Mouse (Mus musculus) myocyte (in vitro differentiated cells): ENCODE measurements around the gene Hoxc9. TPM values are rescaled to one million over a fixed set of nuclear protein-coding genes. Genes with fewer than 3 reads are reported as not detected.
A peak's percentile ranks its signal among the peaks of the same experiment; 100 is the strongest.

ENCODE experiments used
- H3K27me3 ChIP-seq: one replicate; pipeline ENCODE4 v1.6.1; 2011; ENCODE audit not compliant: control insufficient read depth, insufficient read depth, insufficient read length
- H3K36me3 ChIP-seq: one replicate; pipeline ENCODE4 v1.6.1; 2011; ENCODE audit not compliant: control insufficient read depth, insufficient read depth
- H3K4me2 ChIP-seq: one replicate; pipeline ENCODE4 v1.6.1; 2011; ENCODE audit warnings: low read depth, control low read depth
- H3K4me3 ChIP-seq: one replicate; pipeline ENCODE4 v1.5.1; 2011; ENCODE audit warnings: mild to moderate bottlenecking, control low read depth, moderate library complexity
- H3K79me2 ChIP-seq: one replicate; pipeline ENCODE4 v1.6.1; 2011; ENCODE audit not compliant: control insufficient read depth, insufficient read depth
- H3ac ChIP-seq: one replicate; pipeline ENCODE4 v1.6.1; 2011; ENCODE audit not compliant: control insufficient read depth, insufficient read length
- CEBPB ChIP-seq: IDR thresholded peaks from 2 replicates; pipeline ENCODE4 v1.6.1; 2011; ENCODE audit warnings: mild to moderate bottlenecking, moderate library complexity; ENCODE audit not compliant: poor library complexity, insufficient read depth, severe bottlenecking
- E2F4 ChIP-seq: IDR thresholded peaks from one replicate; pipeline ENCODE4 v1.6.1; 2011; ENCODE audit warnings: mild to moderate bottlenecking, control low read depth, moderate library complexity; ENCODE audit not compliant: insufficient read depth
- MAX ChIP-seq: IDR thresholded peaks from one replicate; pipeline ENCODE4 v1.6.1; 2011; ENCODE audit warnings: low read depth, mild to moderate bottlenecking, control low read depth
- MYOD1 ChIP-seq, 3 experiments: IDR thresholded peaks; one replicate each; pipeline ENCODE4 v1.6.1; 2011; ENCODE audit warnings: control low read depth in 2 of 3, low read depth in 2 of 3, mild to moderate bottlenecking in 2 of 3, moderate library complexity in 1 of 3; ENCODE audit not compliant: insufficient read length in 2 of 3, control insufficient read depth in 1 of 3
- MYOG ChIP-seq, 3 experiments: IDR thresholded peaks; one replicate each; pipeline ENCODE4 v1.6.1; 2011; ENCODE audit warnings: control low read depth in 2 of 3, low read depth in 2 of 3, mild to moderate bottlenecking in 2 of 3; ENCODE audit not compliant: insufficient read length in 2 of 3, control insufficient read depth in 1 of 3, insufficient read depth in 1 of 3
- POLR2A ChIP-seq: IDR thresholded peaks from one replicate; pipeline ENCODE4 v1.6.1; 2011; ENCODE audit warnings: low read depth, mild to moderate bottlenecking, control low read depth, moderate library complexity; ENCODE audit not compliant: insufficient read length
- POLR2AphosphoS2 ChIP-seq: IDR thresholded peaks from one replicate; pipeline ENCODE4 v1.6.1; 2011; ENCODE audit warnings: low read depth, control low read depth; ENCODE audit not compliant: insufficient read length
- REST ChIP-seq: IDR thresholded peaks from one replicate; pipeline ENCODE4 v1.6.1; 2011; ENCODE audit warnings: mild to moderate bottlenecking, control low read depth, moderate library complexity; ENCODE audit not compliant: insufficient read depth, insufficient read length
- SRF ChIP-seq: IDR thresholded peaks from one replicate; pipeline ENCODE4 v1.6.1; 2011; ENCODE audit warnings: low read depth; ENCODE audit not compliant: control insufficient read depth, insufficient read length
- TCF12 ChIP-seq: IDR thresholded peaks from one replicate; pipeline ENCODE4 v1.6.1; 2011; ENCODE audit warnings: mild to moderate bottlenecking, control low read depth; ENCODE audit not compliant: poor library complexity, insufficient read depth, severe bottlenecking
- TCF3 ChIP-seq: IDR thresholded peaks from one replicate; pipeline ENCODE4 v1.6.1; 2011; ENCODE audit warnings: low read depth, control low read depth; ENCODE audit not compliant: insufficient read length
- USF1 ChIP-seq: IDR thresholded peaks from one replicate; pipeline ENCODE4 v1.6.1; 2011; ENCODE audit warnings: low read depth, mild to moderate bottlenecking, control low read depth, moderate library complexity
- polyA plus RNA-seq: library from polyadenylated mRNA; unstranded; fragments of >200 nt; fragmentation: generic; extraction: Trizol; gene quantifications from one replicate; pipeline ENCODE4 v1.2.1, GENCODE M21; 2012; ENCODE audit warnings: missing spikeins

Gene Hoxc9
- polyA plus RNA-seq, 1 experiment, result 10.5 TPM

- TF ChIP-seq USF1 (peak; percentile 43), CEBPB (no peak)
- Histone ChIP-seq H3K4me2 (no peak overlapping the region), H3K4me3 (no peak overlapping the region), H3K27me3 (no peaks in the 10 kb centered on the region), H3K79me2 (peaks cover 57% of the 10 kb centered on the region), H3K36me3 (no peaks in the 10 kb centered on the region), H3ac (no peak overlapping the region)
These were observed 33.2 kb downstream of the Hoxc9 start for GRCm38 (mm10) chr15:103009265-103010111.

- TF ChIP-seq MYOD1 (IDR thresholded peaks at IDR 0.05; ENCODE audit: control insufficient read depth in 1 of 3, insufficient read length in 2 of 3, low read depth in 2 of 3) (no peak), CEBPB (no peak)
- Histone ChIP-seq H3K36me3 (no peaks in the 10 kb centered on the region), H3ac (no peak overlapping the region), H3K79me2 (peaks cover 49% of the 10 kb centered on the region), H3K27me3 (no peaks in the 10 kb centered on the region), H3K4me3 (no peak overlapping the region), H3K4me2 (no peak overlapping the region)
These were observed 34.0 kb downstream of the Hoxc9 start for GRCm38 (mm10) chr15:103010112-103010846.

GRCm38 (mm10) chr15:103010847-103011555 is 34.8 kb downstream of the Hoxc9 start:
- H3K4me2 ChIP-seq, result no peak overlapping the region

GRCm38 (mm10) chr15:103011928-103012486 is 35.8 kb downstream of the Hoxc9 start:
- Histone ChIP-seq H3K4me2 (no peak overlapping the region), H3ac (no peak overlapping the region), H3K79me2 (peaks cover 34% of the 10 kb centered on the region), H3K4me3 (no peak overlapping the region), H3K36me3 (no peaks in the 10 kb centered on the region), H3K27me3 (no peaks in the 10 kb centered on the region)
- TF ChIP-seq TCF12 (no peak), USF1 (no peak), SRF (no peak), POLR2A (no peak), TCF3 (no peak), E2F4 (no peak), MAX (no peak), CEBPB (no peak), MYOG (IDR thresholded peaks at IDR 0.05; ENCODE audit: control insufficient read depth in 1 of 3, insufficient read depth in 1 of 3, insufficient read length in 2 of 3, low read depth in 2 of 3) (no peak), POLR2AphosphoS2 (no peak), MYOD1 (IDR thresholded peaks at IDR 0.05; ENCODE audit: control insufficient read depth in 1 of 3, insufficient read length in 2 of 3, low read depth in 2 of 3) (no peak), REST (no peak)

More at GRCm38 (mm10) chr15:103010847-103011555, 34.8 kb downstream of the Hoxc9 start:
- no peaks in the 10 kb centered on the region for H3K36me3 ChIP-seq
- H3K27me3 ChIP-seq, result no peaks in the 10 kb centered on the region
- peaks cover 44% of the 10 kb centered on the region for H3K79me2 ChIP-seq
- H3ac ChIP-seq, result no peak overlapping the region
- no peak overlapping the region for H3K4me3 ChIP-seq
- no peak for TF ChIP-seq POLR2A

GRCm38 (mm10) chr15:103013238-103013984 is 37.2 kb downstream of the Hoxc9 start:
- no peaks in the 10 kb centered on the region for H3K36me3 ChIP-seq
- H3K79me2 ChIP-seq, result peaks cover 20% of the 10 kb centered on the region
- H3ac ChIP-seq, result no peak overlapping the region
- no peak overlapping the region for H3K4me3 ChIP-seq
- H3K27me3 ChIP-seq, result no peaks in the 10 kb centered on the region
- H3K4me2 ChIP-seq, result no peak overlapping the region
- TF ChIP-seq SRF (no peak), MYOG (IDR thresholded peaks at IDR 0.05; ENCODE audit: control insufficient read depth in 1 of 3, insufficient read depth in 1 of 3, insufficient read length in 2 of 3, low read depth in 2 of 3) (no peak), MAX (no peak), POLR2AphosphoS2 (peak; percentile 33), USF1 (peak; percentile 60)
